Mouse (Mus musculus): ENCODE data around the gene Tmem221.

- no peak for TF ChIP-seq CTCF (IDR thresholded peaks at IDR 0.05; ENCODE audit: low read depth, low read length)
- no peak for TF ChIP-seq POLR2A (IDR thresholded peaks at IDR 0.05; ENCODE audit: borderline replicate concordance, low read depth, low read length)
These were observed 37.0 kb downstream of the Tmem221 start for GRCm38 (mm10) chr8:71521634-71522033.
